Mouse (Mus musculus) G1E (cell line): ENCODE measurements around the gene Mex3a. TPM values are rescaled to one million over a fixed set of nuclear protein-coding genes. Genes with fewer than 3 reads are reported as not detected.

Source experiments
- ATAC-seq: 2 replicates; pipeline ENCODE4 v1.8.0; 2016; ENCODE audit warnings: mild to moderate bottlenecking; ENCODE audit not compliant: insufficient number of reproducible peaks, poor library complexity, low FRiP score, severe bottlenecking; ENCODE audit errors: extremely low read depth
- DNase-seq: peaks from one replicate; pipeline ENCODE4 v3.0.0; 2012; ENCODE audit warnings: low spot score
- H3K27me3 ChIP-seq: 2 replicates; pipeline ENCODE4 v1.6.1; 2012; ENCODE audit warnings: mild to moderate bottlenecking, low read length, inconsistent platforms; ENCODE audit not compliant: insufficient read depth
- H3K36me3 ChIP-seq: replicated peaks from 2 replicates; pipeline ENCODE3; 2012; ENCODE audit warnings: mild to moderate bottlenecking, inconsistent platforms
- H3K4me1 ChIP-seq: 2 replicates; pipeline ENCODE4 v1.6.1; 2012; ENCODE audit warnings: low read depth, low read length, inconsistent platforms, mixed read lengths; ENCODE audit not compliant: insufficient read depth
- H3K4me3 ChIP-seq: 2 replicates; pipeline ENCODE4 v1.5.1; 2012; ENCODE audit warnings: low read depth, mild to moderate bottlenecking, inconsistent platforms, low read length, moderate library complexity, mixed read lengths
- H3K9me3 ChIP-seq: replicated peaks from 2 replicates; pipeline ENCODE4 v1.6.1; 2012; ENCODE audit warnings: inconsistent platforms
- CTCF ChIP-seq: IDR thresholded peaks from 2 replicates; pipeline ENCODE4 v1.5.1; 2012; ENCODE audit warnings: low read depth, low read length, inconsistent platforms, mixed read lengths
- GATA1 ChIP-seq: IDR thresholded peaks from 2 replicates; pipeline ENCODE4 v1.6.1; 2012; ENCODE audit warnings: borderline replicate concordance, low read length, inconsistent platforms, mixed read lengths
- GATA2 ChIP-seq: IDR thresholded peaks from 2 replicates; pipeline ENCODE4 v1.6.1; 2012; ENCODE audit warnings: low read depth, low read length, inconsistent platforms, borderline replicate concordance
- POLR2AphosphoS5 ChIP-seq: IDR thresholded peaks from 2 replicates; pipeline ENCODE4 v1.6.1; 2012; ENCODE audit warnings: low read depth, low read length, inconsistent platforms; ENCODE audit not compliant: insufficient replicate concordance
- TAL1 ChIP-seq: conservative IDR thresholded peaks from 2 replicates; pipeline ENCODE4 v1.6.1; 2012; ENCODE audit warnings: low read depth, low read length, inconsistent platforms, mixed read lengths
- polyA plus RNA-seq: library from polyadenylated mRNA; stranded (reverse); fragments of >175 nt; gene quantifications from 2 replicates; pipeline ENCODE4 v1.2.3, GENCODE M21; 2012
- total RNA-seq, 2 experiments: library from RNA; stranded (forward) in 1 of 2; stranded (reverse) in 1 of 2; fragments of 200-1000 nt in 1 of 2; fragments of >200 nt in 1 of 2; fragmentation: Nextera tagmentation in 1 of 2; gene quantifications; 2 replicates each; pipeline ENCODE4 v1.2.3; 2014 to 2017

Gene Mex3a
- total and polyA plus RNA-seq, 3 experiments: 2.0 to 9.6 (median 6.2) TPM

GRCm38 (mm10) chr3:88493706-88494582, 38.3 kb upstream of the Mex3a start:
- H3K36me3 ChIP-seq: peaks cover 69% of the 10 kb centered on the region
- ATAC-seq (no peak), DNase-seq (no peak)
- no peak for TF ChIP-seq CTCF
- TF ChIP-seq GATA2: no peak
- TF ChIP-seq TAL1: no peak
- TF ChIP-seq GATA1: no peak
- TF ChIP-seq POLR2AphosphoS5: no peak
- H3K4me1 ChIP-seq: peaks cover 87% of the 10 kb centered on the region
- no peaks in the 10 kb centered on the region for H3K9me3 ChIP-seq
- H3K4me3 ChIP-seq: peak overlapping the region; percentile 30; the same call in 1 of the 2 replicates
- H3K27me3 ChIP-seq: no peaks in the 10 kb centered on the region

DNA sequence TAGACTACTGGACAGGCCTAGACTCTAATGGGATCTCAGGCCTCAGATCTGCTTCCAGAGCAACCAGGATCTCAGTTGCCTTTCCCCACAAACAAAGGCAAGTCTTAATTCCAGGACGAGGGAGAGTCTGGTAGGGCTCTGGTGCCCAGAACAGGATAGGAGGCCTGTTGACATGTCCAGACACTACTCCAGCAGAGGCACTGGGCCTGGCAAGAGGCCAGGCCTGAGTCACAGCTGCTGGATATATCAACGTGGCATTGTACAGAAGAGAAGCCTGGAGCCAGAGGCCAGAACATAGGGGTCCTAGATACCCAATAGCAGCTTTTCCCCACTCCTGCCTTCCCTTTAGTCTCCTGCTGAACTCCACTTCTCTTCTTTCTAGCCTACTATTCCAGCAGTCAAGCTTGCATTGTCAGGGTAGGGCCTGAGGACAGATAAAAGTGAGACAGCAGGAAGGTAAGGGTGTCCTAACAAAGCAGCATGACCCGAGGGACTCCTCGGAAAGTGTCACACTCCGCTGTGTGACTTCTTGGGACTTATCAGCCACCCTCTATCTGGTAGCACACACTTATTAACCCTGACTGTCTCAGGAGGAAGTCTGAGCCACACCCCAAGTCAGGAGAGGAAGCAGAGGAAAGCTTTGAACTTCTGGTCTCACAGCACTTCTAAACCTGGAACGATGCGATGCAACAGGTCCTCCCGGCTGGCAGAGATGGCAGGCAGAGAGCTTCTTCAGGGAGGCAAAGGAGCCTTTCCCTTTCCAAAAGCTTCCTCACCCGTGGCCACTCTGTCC, 37.2 kb upstream of the Mex3a start:
- TF ChIP-seq GATA1 (no peak), TAL1 (no peak), GATA2 (no peak), CTCF (no peak), POLR2AphosphoS5 (no peak)
- Histone ChIP-seq H3K4me3 (peak overlapping the region; percentile 51; the same call in 1 of the 2 replicates), H3K4me1 (peaks cover 85% of the 10 kb centered on the region), H3K36me3 (peaks cover 71% of the 10 kb centered on the region), H3K27me3 (no peaks in the 10 kb centered on the region), H3K9me3 (no peaks in the 10 kb centered on the region)
- no peak for ATAC-seq
- no peak for DNase-seq

- Histone ChIP-seq H3K4me3 (no peak overlapping the region; the same call in 1 of the 2 replicates), H3K36me3 (peaks cover 72% of the 10 kb centered on the region), H3K4me1 (peaks cover 85% of the 10 kb centered on the region), H3K27me3 (no peaks in the 10 kb centered on the region), H3K9me3 (no peaks in the 10 kb centered on the region)
- no peak for ATAC-seq
- TF ChIP-seq GATA2 (no peak), TAL1 (no peak), CTCF (no peak), POLR2AphosphoS5 (no peak), GATA1 (no peak)
- no peak for DNase-seq
Measured at GRCm38 (mm10) chr3:88495741-88496415, 36.3 kb upstream of the Mex3a start.

DNA sequence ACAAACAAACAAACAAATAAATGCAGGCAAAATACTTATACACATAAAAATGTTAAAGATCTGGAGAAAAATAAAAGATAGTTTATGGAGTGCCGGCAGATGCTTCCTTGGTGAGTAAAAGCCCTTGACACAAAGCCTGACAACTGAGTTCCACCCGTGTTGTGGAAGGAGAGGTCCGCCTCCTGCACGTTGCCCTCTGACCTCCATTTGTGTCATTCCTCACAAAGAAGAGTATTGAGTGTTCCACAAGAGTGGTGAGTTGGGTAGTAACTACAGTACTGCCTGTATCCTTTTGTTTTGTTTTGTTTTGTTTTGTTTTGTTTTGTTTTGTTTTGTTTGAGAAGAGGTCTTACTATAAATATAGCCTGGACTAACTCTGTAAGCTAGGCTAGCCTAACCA, 32.6 kb upstream of the Mex3a start:
- peaks cover 60% of the 10 kb centered on the region for H3K36me3 ChIP-seq
- H3K4me3 ChIP-seq: no peak overlapping the region; the same call in 1 of the 2 replicates
- no peaks in the 10 kb centered on the region for H3K9me3 ChIP-seq
- no peak for DNase-seq
- peaks cover 88% of the 10 kb centered on the region for H3K4me1 ChIP-seq
- TF ChIP-seq GATA2: no peak
- no peak for TF ChIP-seq TAL1
- no peak for TF ChIP-seq POLR2AphosphoS5
- no peak for TF ChIP-seq GATA1
- TF ChIP-seq CTCF: no peak
- no peak for ATAC-seq
- H3K27me3 ChIP-seq: no peaks in the 10 kb centered on the region

DNA sequence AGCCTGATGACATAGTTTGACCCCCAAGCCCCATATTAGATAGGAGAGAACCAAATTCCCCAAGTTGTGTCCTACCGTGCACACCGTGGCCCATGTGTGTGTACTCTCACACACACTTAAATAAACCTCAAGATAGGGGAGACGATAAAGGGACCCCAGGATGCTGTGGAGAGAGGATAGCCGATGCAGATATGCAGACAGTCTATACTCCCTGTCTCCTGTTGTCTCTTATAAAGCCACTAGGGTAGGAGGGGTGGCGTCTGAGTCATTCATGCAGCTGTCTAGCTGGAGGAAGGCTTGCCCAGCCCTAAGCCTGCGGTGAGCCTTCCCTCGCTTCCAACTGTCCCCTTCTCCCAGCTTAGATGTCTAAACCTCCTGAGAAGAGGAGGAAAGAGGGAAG, 32.1 kb upstream of the Mex3a start:
- DNase-seq: no peak
- peaks cover 87% of the 10 kb centered on the region for H3K4me1 ChIP-seq
- TF ChIP-seq POLR2AphosphoS5 (no peak), GATA1 (no peak), TAL1 (no peak), GATA2 (no peak), CTCF (no peak)
- no peak for ATAC-seq
- no peaks in the 10 kb centered on the region for H3K9me3 ChIP-seq
- H3K36me3 ChIP-seq: peaks cover 55% of the 10 kb centered on the region
- peak overlapping the region; percentile 89; the same call in 1 of the 2 replicates for H3K4me3 ChIP-seq
- H3K27me3 ChIP-seq: no peaks in the 10 kb centered on the region
